Mouse (Mus musculus): Measurements from ENCODE around the gene Otop2.

The Otop2 gene

DNA sequence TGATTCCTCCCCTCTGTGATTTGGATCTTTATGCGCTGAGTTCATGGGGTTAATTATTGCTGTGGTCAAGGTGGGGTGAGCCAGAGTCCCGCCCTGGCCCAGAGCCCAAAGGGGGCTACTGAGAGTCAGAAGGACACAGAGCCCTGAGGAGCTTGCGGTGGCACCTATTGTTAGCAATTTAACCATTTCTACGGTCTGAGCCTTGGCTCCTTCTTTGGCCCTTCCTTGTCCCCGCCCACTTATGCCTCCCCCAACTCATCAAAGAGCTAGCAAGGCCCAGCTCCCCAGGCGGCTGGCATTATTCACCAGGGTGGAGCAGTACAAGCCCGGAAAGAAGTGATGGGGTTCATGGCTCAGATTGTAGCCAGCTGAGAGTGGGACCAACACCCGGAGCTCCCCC lies at the start of gene Otop2:
Otop2 (plus strand) TSS at position 301 of the 400 bp plus-strand sequence.
- DNase-seq (ENCODE audit: low read depth, low spot score), result no peak

DNA sequence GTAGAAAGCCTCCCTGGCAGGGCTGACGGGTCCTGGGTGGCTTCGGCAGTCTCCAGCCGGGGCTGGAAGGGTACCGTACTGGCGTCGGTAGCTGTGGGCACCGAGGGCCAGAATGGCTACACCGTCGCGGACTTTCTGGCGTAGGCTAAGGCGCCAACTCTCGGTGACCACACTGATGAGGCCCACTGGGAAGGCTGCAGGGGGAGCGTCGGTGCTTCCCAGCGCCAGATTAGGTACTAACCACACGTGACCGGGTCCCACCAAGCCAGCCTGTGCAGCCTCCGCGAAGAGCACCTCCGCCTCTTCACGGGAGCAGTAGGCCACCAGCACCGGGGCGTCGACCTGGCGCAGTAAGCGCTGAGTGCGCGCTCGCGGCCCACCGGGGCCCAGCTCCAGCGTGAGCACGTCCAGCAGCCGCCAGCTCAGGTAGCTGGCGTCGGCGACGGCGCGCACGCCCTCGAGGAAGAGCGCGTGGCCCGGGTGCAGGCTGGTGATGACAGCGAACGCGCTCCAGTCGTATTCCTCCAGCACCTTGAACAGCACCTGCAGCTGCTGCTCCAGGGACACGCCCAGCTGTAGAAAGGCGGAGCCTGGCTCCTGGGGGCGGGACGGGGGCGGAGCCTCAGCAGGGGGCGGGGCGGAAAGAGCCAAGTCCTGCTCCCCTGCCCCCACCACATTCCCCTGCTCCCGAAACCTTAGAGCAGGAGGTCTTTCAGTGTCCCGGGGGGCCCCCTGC lies 49.0 kb upstream of the Otop2 start:
- DNase-seq (ENCODE audit: low read depth, low spot score), result peak; percentile 50

DNA sequence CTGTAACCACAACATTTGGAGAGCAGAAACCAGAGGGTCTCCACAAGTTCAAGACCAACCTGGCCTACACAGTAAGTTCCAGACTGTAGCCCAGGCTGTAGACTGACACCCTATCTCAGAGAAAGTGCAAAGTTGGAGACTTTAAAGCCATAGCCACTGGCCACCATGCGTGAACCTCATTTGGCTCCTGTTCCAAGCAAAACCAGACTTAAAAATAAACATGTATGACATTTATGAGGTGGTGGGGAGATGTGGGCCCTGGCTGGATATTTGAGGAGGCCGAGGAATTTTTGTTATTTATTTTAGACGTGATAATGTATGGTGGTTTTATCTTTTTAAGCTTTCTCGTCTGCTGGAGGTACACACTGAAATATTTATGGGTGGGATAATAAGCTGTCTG lies 47.8 kb upstream of the Otop2 start:
- DNase-seq (ENCODE audit: low read depth, low spot score), result no peak

DNA sequence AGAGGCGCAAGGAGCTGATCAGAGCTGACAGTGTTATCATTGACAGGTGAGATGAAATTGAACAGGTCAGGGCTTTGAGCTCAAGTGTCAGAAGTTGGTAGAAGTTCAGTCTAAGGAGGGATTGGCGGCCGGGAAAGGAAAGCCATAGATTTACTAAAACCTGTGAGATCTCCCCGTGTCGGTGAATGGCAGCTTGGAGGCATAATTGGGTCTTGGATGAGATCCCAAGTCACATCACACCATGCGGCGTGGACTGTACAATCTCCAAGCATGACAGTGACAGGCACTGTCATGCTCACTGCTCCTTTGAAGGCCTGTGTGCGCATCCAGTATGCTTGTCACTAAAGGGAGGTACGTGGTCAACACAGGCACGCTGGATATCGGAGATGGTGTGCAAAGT lies 44.0 kb upstream of the Otop2 start:
- DNase-seq (ENCODE audit: low read depth, low spot score), result no peak

DNA sequence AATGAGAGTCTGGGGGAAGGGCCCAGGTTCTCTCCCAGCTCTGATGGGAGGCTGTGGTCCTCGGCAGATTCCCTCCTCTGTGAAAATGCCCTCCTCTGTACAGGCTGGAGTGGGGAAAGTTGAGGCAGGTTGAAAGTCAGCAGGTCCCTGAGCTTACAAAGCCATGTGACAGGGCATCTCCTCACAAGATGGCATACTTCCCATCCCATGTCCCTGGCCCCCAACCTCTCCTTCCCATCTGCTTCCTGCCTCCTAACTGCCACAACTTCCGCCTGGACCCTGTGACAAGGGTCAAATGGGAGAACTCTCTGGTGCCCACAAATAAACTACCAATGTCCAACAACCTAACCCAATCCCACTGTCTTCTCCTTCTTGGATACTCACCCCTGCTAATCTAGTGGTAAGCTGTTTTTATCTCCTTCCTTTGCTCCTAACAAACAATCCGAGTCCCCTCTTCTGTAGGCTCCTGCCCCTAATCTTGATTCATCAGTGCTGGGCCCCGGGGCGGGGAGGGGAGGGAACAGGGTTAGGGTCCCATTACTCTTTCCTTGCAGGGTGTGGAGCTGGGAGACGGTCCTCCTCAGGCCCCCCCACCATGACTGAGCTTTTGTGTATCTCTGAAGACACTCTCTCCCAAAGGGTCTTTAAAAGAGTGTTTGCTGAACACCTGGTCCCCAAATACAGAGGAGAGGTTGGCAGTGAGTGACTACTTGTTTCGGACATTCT lies 42.7 kb upstream of the Otop2 start:
- DNase-seq (ENCODE audit: low read depth, low spot score), result no peak

DNA sequence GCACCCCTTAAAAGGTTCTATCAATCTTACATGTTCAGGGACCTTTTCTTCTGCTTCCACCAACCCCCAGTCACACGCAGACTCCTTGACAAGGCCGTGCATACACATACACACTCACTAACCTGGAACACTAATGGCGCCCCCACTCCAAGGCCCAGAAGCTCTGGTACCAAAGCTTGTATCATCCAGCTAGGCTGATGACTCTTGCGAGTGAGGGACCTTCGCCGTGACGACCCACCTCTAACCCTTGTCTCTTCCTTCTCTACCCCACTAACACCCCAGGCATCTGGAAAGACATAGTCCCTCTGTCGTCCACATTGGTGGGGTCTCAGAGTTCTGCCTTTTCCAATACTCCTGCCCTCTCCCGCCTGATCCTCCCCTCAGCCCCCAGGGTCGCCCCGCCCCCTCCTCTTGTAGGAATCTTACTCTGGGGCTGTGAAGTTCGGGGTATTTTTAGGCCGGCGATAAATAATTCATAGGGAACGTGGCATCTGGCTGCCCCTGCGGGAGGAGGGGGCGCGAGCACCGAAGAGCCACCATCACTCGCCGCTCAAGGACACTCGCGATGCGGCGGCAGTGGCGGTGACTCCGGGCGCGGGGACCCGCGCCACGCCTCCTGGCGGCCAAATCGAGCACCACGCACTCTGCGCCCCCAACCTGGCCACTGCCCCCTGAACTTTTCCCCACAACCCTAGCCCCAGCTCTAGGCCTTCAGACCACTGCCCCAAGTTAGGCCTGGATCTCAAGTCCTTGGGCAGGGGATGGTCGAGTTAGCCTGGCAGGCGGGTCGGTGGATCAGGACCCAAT lies 41.9 kb upstream of the Otop2 start:
- DNase-seq (ENCODE audit: low read depth, low spot score), result peak; percentile 70

DNA sequence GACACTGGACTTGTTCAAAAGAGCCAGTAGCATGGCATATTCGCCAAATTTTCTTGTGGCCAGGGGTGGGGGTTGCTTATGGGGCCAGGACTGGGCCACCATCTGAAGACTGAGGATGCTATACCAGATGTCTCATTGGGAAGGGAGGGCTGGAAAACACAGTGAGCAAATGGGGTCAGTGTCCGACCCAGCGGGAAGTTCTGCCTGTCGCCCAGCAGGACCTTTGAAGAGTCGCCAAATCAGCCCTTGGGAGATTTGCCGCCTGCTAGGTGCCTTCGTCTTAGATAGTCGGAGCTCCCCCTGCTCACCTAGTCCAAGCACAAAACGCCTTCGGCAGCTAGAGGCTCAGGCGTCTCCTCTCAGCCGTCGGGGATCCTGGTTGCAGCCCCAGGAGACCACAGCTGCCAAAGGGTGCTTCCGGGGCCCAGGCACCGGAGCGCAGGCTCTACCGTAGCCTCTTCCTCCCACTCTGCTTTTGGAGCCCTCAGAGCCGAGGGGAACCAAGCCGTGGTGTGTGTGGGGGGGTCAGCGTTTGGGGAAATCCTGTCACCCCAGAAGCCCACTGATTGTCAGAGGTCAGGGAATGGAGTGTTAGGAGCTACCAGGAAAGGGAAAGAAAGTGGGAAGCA lies 41.1 kb upstream of the Otop2 start:
- peak; percentile 39 for DNase-seq (ENCODE audit: low read depth, low spot score)

DNA sequence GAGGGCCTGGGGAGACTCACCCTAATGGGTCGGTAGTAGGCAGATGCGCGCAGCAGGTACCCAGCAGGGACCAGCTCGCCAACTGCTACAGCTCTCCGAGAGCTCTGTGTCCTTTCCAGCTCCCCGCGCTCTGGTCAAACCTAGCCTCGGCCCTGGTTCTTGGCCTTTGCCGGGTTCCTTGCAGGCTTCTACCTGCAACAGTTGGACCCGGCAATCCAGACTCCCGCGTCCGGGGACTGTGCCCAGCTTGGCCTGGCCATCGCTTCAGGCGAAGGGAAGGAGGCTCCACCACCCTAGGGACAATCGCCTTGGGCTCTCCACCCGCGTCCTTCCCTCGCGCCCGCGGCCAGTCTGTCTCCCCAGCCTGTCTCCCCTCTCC lies 40.6 kb upstream of the Otop2 start:
- DNase-seq (ENCODE audit: low read depth, low spot score), result no peak

DNA sequence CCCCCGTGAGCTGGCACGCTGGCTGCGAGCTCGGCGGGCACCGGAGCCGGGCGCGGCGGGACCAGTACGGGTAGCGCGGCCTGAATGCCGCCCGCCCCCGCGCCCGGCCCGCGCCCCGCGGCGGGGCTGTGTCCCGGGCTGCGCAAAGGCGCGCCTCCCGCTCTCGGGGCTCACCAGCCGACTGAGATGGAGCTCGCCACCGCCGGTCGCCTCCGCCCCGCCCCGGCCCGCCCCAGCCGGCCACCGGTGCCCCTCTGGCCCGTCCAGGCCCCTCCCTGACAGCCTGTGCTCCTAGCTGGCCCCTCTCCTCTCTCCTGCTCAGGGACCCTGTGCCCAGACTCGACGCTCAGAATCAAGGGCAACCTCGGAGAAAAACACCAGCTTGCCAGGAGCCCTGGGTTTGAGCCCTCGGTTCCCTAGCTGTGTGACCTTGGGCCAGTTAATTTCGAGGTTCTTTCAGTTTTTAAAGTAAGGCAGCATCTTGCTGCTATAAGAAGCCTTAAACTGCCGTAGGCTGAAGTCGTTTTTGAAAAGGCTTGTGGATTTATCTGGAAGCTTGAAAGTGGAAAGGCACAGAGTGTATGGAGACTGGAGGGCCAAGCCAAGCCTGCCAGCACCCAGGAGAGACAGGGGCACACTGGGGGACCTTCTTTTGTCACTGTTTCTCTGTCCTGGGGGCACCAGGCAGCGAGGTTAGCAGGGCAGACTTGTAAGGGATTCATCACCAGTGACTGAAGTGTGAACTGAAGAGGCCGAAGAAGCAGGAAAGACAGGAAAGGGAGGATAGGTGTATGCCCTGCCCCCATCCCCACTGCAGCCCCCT lies 39.7 kb upstream of the Otop2 start, which contains the start of gene Grin2c:
Grin2c (minus strand) TSS at position 183 of the 823 bp plus-strand sequence.
- no peak for DNase-seq (ENCODE audit: low read depth, low spot score)

DNA sequence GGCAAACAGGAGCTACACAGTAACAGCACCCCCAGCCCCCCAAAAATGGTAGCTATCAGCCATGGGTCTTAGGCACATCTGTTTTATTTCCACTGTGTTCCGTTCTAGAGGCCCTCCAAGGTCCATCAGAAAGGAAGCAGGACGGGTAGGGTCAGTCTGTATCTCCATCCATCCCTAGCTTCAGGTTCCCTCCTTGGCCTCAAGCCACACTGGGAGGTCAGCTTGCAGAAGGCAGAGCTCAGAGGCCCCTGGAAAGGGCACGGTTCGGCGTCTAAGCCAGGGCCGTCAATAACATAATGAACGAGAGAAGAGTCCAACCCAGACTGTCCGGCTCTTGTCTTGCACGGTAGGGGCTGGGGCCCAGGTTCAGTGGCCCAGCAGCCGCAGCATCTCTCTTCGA lies 39.0 kb upstream of the Otop2 start:
- no peak for DNase-seq (ENCODE audit: low read depth, low spot score)

DNA sequence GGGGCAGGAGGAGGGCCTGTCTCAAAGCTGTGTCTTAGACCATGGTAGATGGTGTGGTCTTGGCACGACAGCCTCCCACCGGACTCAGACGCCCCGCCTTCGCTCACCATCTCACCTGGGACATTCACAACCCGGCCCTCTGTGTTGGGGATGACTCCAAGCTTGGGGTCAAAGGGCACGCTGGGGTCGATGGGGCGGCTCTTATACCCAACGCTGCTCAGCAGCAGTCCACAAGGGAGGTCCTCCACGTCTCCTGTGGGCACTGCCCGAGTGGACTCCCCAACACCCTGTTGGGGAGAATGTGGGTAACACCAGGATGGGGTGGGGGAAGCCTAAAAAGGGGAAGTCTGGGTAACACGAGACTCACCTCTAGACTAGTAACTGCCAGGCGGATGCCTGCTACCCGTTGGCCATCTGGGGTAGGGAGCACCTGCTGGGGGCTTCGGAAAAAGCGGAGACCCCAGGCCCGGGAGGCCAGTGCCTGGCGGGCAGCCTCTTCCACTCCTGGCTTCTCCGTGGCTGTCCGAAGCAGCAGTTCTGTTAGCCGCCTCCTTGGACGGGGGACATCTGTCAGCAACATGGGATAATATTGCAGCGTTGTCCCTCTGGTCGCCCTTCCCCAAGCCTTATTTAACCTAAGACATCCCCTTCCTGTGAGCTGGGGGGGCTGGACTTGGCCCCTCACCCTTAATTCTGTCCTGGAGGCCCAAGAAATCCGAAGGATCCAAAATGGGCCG lies 37.5 kb upstream of the Otop2 start:
- no peak for DNase-seq (ENCODE audit: low read depth, low spot score)

DNA sequence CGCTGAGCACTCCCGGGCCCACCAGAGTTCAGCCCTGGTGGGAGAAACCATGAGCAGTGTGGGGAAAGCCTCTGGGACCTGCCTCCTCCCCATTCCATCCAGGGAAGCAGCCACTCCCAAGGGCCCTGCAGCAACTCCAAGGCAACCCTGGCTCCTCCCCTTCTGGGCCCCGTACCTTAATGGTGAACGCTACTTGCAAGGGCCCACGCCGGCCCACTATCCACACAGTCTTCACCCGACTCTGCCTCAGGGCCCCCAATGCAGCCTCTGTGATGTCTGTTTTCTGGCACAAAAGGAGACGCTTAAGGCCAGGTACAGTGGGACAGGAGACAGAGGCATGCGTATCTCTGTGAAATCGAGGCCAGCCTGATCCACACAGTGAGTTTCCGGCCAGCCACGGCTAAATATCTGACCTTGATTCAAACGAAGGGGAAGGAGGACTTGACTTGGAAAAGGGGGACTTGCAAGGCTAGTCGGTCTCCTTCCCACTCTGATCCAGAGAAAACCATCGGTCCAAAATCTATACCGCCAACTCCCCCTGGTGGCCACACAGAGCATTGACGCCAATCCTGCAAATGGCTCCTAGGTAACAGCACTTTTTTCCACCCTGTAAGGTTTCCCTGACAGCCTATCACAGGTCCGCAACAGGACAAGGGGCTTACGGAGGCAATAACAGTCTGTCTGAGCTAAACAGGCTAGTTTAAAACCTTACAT lies 36.7 kb upstream of the Otop2 start:
- peak; percentile 70 for DNase-seq (ENCODE audit: low read depth, low spot score)

DNA sequence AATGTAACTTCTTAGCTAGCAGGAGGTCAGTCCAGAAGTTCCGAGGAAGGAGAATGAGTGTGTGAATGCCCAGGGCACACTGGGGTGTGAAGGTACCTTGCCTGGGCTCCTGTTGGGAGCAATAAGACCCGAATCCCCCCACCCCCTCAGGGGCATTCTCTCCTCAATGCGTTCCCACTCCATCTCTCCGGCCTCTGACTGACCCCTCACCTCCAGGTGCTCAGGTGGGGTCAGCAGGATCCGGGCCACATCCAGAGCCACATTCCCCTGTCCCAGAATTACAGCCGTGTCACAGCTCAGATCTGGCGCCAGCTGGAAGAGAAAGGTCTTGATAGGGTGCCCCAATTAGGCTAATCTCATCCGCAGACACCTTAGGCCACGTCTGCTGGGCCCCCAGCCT lies 35.9 kb upstream of the Otop2 start:
- DNase-seq (ENCODE audit: low read depth, low spot score), result no peak

DNA sequence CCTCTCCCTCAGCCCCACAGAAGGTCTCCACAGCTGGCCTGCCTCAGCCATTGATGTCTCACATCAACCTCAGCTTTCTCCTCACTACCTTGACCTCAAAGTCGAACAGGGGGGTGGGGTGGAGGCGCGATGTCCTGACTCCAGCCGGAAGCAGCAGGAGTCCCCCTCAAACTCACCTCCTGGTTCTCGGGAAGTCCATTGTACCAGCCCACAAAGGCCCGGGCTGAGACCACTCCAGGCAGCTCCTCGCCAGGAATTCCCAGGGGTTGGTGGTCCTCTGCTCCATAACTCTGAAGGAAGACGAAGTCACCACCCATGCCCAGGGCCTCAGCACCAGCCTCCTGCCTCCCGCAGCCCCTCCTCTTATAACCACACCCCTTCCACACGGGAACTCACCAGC lies 35.5 kb upstream of the Otop2 start:
- DNase-seq (ENCODE audit: low read depth, low spot score), result no peak

DNA sequence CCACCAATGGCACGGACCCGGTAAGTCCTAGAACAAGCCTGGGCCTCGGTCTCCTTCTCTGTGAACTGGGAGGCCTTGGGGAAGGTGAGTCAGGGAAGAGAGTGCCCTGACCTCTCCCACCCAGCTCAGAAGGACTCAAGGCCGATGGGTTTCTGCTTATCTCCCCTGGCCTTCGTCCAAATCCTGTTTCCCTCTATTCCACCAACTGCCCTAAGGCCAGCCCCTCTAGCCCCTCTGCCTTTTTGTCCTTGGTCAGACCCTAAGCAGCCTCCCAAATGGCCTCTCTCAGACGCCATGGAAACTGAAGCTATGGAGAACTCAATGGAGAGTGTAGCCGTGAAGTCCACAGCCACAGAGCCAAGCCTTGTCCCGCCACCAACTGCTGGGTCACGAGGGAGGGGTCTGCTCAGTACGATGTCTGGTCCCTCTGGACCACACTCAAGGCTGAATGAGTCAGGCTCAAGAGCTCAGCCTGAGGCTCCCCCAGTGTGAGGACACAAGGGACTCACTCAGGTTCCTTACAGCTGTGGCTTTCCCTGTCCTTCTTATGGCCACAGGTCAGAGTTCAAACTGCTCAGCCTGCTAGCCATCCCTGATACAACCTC lies 34.0 kb upstream of the Otop2 start:
- no peak for DNase-seq (ENCODE audit: low read depth, low spot score)

DNA sequence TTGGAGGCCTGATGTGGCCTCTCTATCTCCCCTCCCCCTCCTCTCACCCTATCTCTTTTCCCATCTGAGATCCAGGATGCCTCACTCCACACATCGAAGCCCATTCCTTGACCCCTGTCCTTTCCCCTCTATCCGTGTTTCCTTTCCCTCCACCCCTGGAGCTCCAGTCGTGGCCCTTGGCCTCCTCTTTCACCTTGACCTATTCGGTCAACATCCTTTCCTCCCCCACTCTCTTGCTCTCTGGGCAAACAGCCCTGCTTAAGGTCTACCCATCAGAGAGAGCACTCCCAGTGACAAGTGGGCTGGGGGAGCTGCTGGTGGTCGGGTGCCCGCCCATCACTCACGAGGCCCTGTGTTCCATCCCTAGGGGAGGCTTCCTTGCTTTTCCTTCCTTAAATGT lies 33.2 kb upstream of the Otop2 start:
- DNase-seq (ENCODE audit: low read depth, low spot score), result no peak

DNA sequence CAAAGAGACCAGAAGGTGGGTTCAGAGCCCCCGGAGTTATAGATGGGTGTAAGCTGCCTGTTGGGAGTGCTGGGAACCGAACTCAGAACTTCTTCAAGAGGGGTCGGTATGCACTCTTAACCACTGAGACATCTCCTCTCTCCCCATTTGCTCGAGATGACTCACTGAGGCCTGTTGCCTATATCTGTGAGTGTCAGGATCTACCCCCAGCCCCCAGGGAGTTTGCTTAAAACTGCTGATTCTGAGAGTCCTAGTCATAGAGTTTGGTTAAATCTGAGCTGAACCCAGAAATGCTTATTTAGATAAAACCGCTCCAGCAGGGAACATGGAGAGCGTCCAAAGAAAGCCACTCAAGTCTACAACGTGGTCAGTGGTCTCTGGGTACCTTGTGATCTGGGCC lies 32.8 kb upstream of the Otop2 start:
- no peak for DNase-seq (ENCODE audit: low read depth, low spot score)

DNA sequence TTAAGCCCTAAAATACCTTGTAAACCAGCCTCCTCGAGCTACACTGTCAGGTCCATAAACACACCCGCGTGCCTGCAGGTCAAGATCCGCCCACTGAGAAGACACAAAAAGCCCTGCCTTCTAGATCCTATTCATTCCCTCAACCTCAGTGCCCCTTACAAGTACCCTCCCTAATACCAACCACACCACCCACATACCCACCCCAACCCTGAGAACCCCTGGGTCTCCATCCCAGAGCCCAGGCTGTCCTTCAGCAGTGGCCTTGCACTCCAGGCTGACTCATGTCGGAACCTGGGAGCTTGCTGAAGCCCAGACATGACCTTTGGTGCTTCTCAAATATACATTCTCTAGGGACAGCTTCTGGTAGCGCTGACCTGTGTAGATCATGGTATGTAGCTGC lies 32.2 kb upstream of the Otop2 start:
- DNase-seq (ENCODE audit: low read depth, low spot score), result no peak

DNA sequence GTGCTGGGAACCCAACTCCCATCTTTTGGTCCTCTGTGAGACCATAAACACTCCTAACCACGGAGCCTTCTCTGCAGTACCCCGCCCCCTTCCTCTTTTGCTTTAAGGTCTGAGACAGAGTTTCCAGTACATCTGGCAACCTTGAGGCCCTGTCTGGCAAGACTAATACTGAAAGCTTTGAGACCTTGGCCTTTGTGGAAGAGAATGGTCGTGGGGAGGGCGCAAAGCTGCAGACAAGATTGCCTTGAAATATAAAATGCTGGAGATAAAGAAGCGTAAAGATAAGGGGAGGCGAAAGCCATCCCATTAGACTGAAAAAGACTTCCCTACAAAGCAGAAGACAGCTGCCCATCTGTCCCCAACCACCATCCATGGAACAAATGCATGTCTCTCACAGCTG lies 31.5 kb upstream of the Otop2 start:
- no peak for DNase-seq (ENCODE audit: low read depth, low spot score)
